Mouse (Mus musculus) spleen, postnatal 14 days (tissue): Measurements from ENCODE around the gene Rhebl1.

Experiments used
- DNase-seq, 2 experiments: peaks; one replicate each; pipeline ENCODE4 v3.0.0; 2021 to 2022; ENCODE audit warnings: low spot score in 2 of 2

Gene Rhebl1

DNA sequence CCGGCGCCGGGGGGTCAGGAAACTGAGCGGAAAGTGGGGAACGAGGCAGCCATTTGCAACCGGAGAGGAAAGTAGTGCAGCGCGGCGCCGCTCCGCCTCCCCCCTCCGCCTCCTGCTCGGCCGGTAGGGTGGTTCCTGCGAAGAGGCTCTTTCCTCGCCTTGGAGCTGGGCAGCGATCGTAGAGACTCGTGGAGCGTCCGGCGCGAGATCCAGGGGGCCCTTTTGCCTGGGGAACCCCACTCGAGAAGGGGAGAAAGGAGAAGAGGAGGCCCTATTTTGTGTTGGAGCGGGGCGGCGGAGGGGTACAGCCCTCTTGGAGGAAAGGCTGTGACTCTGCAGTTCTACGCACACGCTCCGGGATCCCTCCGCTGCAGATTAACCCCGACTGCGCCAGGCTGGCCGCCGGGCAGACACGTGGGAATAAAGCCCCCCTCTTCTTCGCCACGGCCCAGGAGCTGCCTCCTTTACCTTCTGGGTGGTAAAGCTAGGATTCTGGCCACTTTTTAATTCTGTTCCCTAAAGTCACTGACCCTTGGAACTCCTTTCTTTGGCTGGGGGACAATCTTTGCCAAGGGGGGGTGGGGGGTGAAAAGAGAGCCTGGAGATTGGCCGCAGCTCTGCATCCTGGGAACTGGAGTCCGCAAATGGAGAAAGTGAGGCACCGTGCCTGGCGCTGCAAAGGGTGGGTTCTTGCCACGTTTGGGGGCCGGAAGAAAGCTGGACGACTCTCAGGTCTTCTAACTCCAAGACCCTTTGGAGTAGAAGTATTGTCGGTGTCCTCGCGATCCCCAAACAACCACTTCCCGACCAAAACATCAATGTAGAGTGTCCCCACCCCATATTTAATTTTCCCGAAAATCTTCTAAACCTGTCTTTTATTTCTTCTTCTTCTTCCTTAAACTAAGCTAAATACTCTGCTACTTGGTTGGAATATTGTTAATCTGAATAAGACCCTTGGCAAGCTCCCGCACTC lies 22.1 kb downstream of the Rhebl1 start:
- DNase-seq = peak; percentile 82 to 84

GRCm38 (mm10) chr15:98871070-98871915 lies 23.0 kb downstream of the Rhebl1 start, which contains the start of gene Kmt2d:
Gene Kmt2d (minus strand): TSS chr15:98871204.
- peak in 1 of 2 experiments; percentile 15 for DNase-seq

DNA sequence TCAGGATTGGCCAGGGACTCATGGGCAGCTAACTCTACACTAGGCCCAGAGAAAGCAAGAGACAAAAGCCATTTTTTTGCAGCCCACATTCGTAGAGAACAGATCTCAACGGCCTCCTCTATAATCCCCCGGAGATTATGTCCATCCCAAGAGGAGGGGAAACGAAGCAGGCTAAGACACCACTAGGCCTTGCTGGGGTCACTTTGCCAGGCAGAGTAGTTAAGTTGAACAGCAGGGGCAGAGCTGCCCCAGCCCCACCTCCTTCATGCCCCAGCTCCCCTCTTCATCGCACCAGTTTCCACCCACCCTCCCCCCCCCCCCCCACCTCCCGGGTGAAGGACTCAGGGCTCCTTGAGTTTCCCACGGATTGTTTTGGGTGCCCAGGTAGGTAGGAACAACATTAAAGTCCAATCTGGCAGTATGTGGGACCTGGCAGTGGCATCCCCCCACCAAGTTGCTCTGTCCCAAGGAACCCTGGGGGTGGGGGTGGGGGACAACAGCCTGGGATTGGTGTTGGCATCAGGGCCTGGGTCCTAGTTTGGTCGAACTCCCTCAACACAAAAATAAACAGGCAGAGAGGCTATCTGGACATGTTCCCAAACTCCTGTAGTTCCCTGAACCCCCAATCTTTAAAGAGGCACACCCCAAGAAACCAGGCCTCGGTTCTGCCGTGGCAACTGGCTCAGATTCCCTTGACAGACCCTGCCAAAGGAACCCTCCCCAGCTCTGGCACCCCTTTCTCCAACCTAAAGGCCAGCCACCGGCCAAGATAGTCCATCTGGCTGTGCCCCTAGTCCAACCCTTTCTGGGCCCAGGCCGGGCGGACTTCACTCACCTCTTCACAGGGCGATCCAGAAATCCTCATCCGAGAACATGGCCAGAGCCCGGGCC lies 23.9 kb downstream of the Rhebl1 start:
- peak in 1 of 2 experiments; percentile 9 for DNase-seq

- DNase-seq = peak in 1 of 2 experiments; percentile 7
Observed at GRCm38 (mm10) chr15:98869342-98870178, 24.8 kb downstream of the Rhebl1 start.

DNA sequence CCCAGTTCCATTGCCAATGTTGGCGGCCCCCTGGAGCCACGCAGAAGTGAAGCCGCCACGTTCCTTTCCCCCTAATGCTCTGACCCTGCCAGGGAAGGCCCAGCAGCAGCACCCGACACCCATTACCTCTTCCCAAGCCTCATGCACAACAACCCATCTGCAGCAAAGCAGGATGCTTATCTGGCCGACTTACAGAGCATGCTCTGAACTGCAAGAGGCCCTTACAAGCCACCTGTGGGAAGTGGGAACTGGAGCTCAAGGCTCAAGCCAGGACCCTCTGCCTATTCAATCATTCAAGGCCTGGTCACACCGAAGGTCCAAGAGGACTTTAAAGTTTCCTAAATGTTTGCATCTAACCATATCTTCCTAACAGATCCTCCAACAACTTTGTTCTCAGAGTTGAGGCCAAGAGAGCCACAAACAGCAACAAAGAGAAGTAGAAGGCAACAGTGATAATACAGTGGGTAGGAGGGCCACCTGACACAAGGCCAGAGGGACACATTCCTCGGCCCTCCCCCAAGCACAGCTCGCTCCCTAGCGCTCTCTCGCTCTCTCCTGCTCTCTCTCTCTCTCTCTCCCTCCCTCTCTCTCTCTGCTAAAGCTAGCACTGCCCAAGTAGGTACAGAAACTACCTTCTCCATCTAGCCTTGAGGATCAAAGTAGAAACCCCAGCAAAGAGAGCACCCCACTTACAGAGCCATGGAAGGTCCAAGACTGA lies 25.8 kb downstream of the Rhebl1 start:
- DNase-seq = no peak

- peak; percentile 18 to 55 for DNase-seq
Observed at GRCm38 (mm10) chr15:98867321-98867720, 27.0 kb downstream of the Rhebl1 start.

DNA sequence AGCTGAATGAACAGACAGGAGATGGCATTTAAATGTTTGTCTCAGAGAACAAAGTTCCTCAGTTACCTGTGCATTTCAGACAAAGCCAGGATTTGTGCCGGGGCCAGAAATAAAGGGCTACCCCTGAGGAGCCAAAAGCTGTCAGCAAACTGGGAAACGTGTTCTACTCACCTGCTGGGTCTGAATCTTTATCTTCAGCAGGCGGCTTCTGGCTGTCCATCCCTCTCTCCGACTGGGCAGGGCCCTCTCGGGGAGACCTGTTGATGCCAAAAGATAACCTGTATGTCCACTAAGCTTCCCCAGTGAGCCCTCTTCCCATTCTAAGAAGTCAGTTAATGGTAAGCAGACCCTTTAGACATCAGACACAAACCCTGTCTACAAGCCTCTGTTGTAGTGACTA lies 27.8 kb downstream of the Rhebl1 start:
- DNase-seq = no peak

- DNase-seq = no peak
Observed at GRCm38 (mm10) chr15:98865771-98866170, 28.6 kb downstream of the Rhebl1 start.

GRCm38 (mm10) chr15:98864951-98865350 lies 29.4 kb downstream of the Rhebl1 start:
- DNase-seq = no peak

GRCm38 (mm10) chr15:98863451-98863958 lies 30.8 kb downstream of the Rhebl1 start:
- DNase-seq = no peak

- no peak for DNase-seq
Observed at GRCm38 (mm10) chr15:98861701-98862410, 32.5 kb downstream of the Rhebl1 start.

DNA sequence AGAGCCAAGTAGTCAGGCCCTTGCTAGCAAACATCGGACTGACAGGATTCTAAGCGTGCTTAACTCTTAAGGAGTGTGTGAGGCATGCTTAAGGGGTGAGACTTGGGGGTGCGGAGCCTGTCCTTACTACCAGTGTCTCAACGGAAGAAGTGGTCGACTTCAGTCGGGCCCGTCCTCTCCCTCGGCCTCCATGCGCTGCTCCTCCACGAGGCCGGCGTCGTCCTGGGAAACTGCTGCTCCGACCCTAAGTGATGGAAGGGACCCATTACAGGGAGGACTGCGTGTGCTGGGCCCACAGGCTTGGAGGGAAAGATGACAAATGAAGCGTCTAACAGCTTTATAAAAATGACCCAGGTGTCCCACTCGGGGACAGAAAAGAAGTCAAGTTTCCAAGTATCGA lies 33.4 kb downstream of the Rhebl1 start:
- no peak for DNase-seq

DNA sequence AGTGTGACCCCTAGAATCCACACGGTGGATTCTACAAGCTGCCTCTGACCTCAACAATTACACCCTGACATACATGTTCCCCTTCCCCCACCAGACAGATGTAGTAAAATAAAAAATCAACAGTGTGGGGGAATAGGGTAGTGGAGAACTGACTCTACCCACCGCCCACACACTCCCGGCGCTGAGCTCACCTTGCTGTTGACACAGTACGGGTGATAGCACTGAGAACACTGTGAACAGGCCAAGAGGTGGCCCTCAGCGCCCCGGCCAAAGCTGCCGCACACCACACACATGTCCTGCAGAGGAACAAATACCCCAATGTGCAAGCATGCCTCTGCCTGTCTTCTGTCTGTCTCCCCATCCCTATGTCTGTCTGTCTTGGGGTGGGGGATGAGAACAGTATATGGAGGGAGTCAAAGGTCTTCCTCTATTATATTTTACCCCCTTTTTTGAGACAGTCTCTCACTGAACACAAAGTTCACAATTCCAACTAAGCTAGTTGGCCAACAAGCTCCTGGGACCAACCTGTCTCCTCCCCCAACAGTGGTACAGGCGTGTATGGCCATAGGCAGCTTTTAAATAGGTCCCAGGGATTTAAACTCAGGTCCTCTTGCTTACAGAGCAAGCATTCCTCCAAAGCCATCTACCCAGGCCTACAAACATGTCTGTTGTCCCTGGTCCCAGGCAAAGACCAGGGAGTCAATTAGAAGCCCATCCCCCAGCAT lies 34.9 kb downstream of the Rhebl1 start:
- no peak for DNase-seq

GRCm38 (mm10) chr15:98854214-98854613 lies 40.1 kb downstream of the Rhebl1 start:
- no peak for DNase-seq

- no peak for DNase-seq
Observed at GRCm38 (mm10) chr15:98853161-98853937, 41.0 kb downstream of the Rhebl1 start.

DNA sequence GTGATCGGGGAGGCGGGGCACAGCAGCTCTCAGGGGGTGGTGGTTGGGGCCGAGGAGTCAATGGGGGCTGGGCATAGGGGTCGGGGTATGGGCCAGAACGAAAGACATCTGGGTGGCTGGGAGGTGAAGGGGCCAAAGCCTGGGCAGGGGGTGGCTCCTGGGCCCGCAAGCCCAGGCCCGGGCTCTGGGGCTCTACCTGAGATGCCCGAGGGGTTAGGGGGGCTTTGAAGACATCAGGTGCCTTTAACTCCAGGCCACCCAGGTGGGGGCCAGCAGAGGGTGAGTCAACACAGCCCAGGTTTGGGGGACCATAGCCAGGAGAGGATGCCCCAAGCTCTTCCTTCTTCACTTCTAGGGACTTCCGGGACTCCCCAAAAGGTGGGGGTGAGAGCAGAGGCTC lies 41.6 kb downstream of the Rhebl1 start:
- DNase-seq = no peak

DNA sequence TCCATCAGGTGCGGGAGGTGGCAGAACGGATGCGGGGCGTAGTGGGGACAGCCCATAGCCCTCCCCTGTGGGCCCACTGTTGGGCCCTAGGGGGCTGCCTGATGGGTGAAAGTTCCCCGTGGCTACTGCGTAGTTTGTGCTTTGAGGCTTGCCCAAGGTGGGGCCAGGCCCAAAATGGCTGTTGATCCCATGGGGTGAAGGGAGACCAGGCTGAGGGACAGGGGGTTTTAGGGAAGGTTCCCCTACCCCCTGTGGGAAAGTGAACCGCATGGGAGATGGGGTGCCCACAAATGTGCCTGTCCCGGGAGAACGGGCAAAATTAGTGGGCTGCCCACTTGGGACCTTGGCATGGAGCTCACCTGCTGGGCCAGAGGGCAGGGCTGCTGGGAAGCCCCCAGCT lies 42.3 kb downstream of the Rhebl1 start:
- no peak for DNase-seq
